Mouse (Mus musculus) cerebellum, adult 2 months (tissue): Measurements from ENCODE around the gene Hint1.

Experiments used
- CTCF ChIP-seq: fragments of 200-500 bp; IDR thresholded peaks from 2 replicates; pipeline ENCODE4 v1.5.1; 2011; ENCODE audit warnings: low read depth, mild to moderate bottlenecking, control low read depth, low read length, moderate library complexity, borderline replicate concordance; ENCODE audit not compliant: insufficient read depth
- POLR2A ChIP-seq: fragments of 200-500 bp; IDR thresholded peaks from 2 replicates; pipeline ENCODE4 v1.6.1; 2011; ENCODE audit warnings: low read length, control low read depth, borderline replicate concordance; ENCODE audit not compliant: insufficient read depth

- no peak for TF ChIP-seq CTCF
- TF ChIP-seq POLR2A, result no peak
Observed at GRCm38 (mm10) chr11:54867049-54867385, 834 bp downstream of the Hint1 start.
